Mouse (Mus musculus) liver, embryonic 12.5 days (tissue): ENCODE measurements around the gene Stum. TPM values are rescaled to one million over a fixed set of nuclear protein-coding genes. Genes with fewer than 3 reads are reported as not detected.

Experiments used
- ATAC-seq: fragments of 200-750 bp; cut with Nextera tagmentation; 2 replicates; pipeline ENCODE4 v1.8.0; 2017; ENCODE audit warnings: moderate number of reproducible peaks, mild to moderate bottlenecking, moderate library complexity
- H3K27ac ChIP-seq: fragments of 300-500 bp; sonication (generic); 2 replicates; pipeline ENCODE4 v1.5.1; 2016; ENCODE audit warnings: mild to moderate bottlenecking
- H3K27me3 ChIP-seq: fragments of 300-500 bp; sonication (generic); replicated peaks from 2 replicates; pipeline ENCODE4 v1.6.1; 2016; ENCODE audit warnings: mild to moderate bottlenecking, moderate library complexity
- H3K36me3 ChIP-seq: fragments of 300-500 bp; sonication (generic); 2 replicates; pipeline ENCODE4 v1.6.1; 2016; ENCODE audit warnings: mild to moderate bottlenecking, moderate library complexity
- H3K4me1 ChIP-seq: fragments of 300-500 bp; sonication (generic); 2 replicates; pipeline ENCODE4 v1.6.1; 2016
- H3K4me2 ChIP-seq: fragments of 300-500 bp; sonication (generic); 2 replicates; pipeline ENCODE4 v1.6.1; 2016; ENCODE audit warnings: mild to moderate bottlenecking, moderate library complexity
- H3K4me3 ChIP-seq: fragments of 300-500 bp; sonication (generic); 2 replicates; pipeline ENCODE4 v1.5.1; 2016; ENCODE audit warnings: mild to moderate bottlenecking, moderate library complexity
- H3K9ac ChIP-seq: fragments of 300-500 bp; sonication (generic); 2 replicates; pipeline ENCODE4 v1.6.1; 2016; ENCODE audit warnings: mild to moderate bottlenecking, moderate library complexity
- H3K9me3 ChIP-seq: fragments of 300-500 bp; sonication (generic); replicated peaks from 2 replicates; pipeline ENCODE4 v1.6.1; 2016; ENCODE audit warnings: mild to moderate bottlenecking, moderate library complexity
- WGBS: fragments of 180-500 bp; shearing (Covaris S2); methylation state at CpG from one replicate; pipeline ENCODE4 v1.1.7; 2016; ENCODE audit not compliant: insufficient replicate concordance; 5-methylcytosine and 5-hydroxymethylcytosine counted together
- polyA plus RNA-seq: library from polyadenylated mRNA; unstranded; fragments of >200 nt; fragmentation: Nextera tagmentation; extraction: Ambion mirVana; gene quantifications from 2 replicates; pipeline ENCODE4 v1.2.1, GENCODE M21; 2016

Stum gene
- polyA plus RNA-seq, 1 experiment from 2014 or later = 0.07 TPM

GRCm38 (mm10) chr1:180485346-180485745, 2.0 kb upstream of the Stum start:
- ATAC-seq = no peak
- H3K27me3 ChIP-seq = peaks cover 67% of the 10 kb centered on the region
- 62% methylated on average over 5 of the region's 5 CpGs for WGBS
- no peaks in the 10 kb centered on the region for H3K36me3 ChIP-seq
- H3K27ac ChIP-seq = no peak overlapping the region
- H3K4me1 ChIP-seq = peaks cover 12% of the 10 kb centered on the region; the same call in 1 of the 2 replicates
- H3K4me2 ChIP-seq = no peak overlapping the region
- no peaks in the 10 kb centered on the region for H3K9me3 ChIP-seq
- no peak overlapping the region for H3K4me3 ChIP-seq
- no peak overlapping the region for H3K9ac ChIP-seq

DNA sequence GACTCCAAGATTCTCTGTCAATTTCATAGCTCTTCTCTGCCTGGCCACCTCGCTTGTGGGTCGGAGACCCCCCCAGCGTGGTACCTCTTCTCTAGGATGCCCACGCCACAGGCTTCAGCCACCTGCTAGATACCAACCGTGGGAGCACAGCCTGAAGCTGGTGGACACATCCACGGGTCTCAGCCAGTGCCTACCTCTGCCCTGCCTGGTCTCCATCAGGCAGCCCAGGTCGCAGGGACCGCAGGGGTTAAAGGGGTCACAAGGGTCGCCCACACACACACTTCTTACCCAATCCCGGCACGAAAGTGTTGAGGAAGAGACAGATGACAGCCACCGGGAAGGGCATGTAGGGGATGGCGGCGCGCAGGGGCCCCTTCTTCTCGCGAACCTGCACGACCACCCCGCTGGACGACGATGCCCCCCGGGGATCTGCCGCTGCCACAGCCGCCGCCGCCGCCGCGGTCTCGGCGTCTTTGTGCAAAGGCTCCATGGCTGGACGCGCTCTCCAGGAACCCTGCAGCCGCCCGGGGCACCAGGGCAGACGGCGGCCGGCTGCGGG, 385 bp downstream of the Stum start:
- Histone ChIP-seq H3K4me3 (peak overlapping the region; percentile 36), H3K9ac (no peak overlapping the region), H3K36me3 (no peaks in the 10 kb centered on the region), H3K4me1 (peaks cover 12% of the 10 kb centered on the region; the same call in 1 of the 2 replicates), H3K4me2 (peak overlapping the region; percentile 61), H3K27me3 (peaks cover 84% of the 10 kb centered on the region), H3K27ac (no peak overlapping the region), H3K9me3 (no peaks in the 10 kb centered on the region)
- 7% methylated on average over 35 of the region's 39 CpGs for WGBS
- 0 out of 2 replicates have a peak, but pooled peaks have one; percentile 32 for ATAC-seq

GRCm38 (mm10) chr1:180481956-180482355, 1.3 kb downstream of the Stum start:
- H3K36me3 ChIP-seq = no peaks in the 10 kb centered on the region
- peaks cover 79% of the 10 kb centered on the region for H3K27me3 ChIP-seq
- H3K4me1 ChIP-seq = peaks cover 12% of the 10 kb centered on the region; the same call in 1 of the 2 replicates
- no peak overlapping the region for H3K4me3 ChIP-seq
- ATAC-seq = no peak
- no peaks in the 10 kb centered on the region for H3K9me3 ChIP-seq
- no peak overlapping the region for H3K4me2 ChIP-seq
- H3K9ac ChIP-seq = no peak overlapping the region
- 37% methylated on average over 10 of the region's 10 CpGs for WGBS
- no peak overlapping the region for H3K27ac ChIP-seq

DNA sequence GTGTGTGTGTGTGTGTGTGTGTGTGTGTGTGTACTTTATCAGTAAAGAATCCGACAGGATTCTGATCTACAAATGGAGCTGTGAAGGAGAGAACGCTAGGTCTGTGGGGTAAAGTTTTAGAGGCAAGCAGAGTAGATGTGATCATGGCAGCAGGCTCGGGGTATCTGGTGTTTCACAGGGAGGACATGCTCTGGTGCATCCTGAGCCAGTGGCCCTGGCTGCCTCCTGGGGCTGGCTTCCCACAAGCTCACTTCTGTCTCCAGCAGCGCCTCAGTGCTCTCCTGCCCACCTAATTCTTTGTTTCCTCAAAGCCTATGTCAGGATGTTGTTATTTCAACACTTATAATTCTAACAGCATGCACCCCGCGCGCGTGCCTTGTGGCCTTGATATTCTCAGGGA, 2.0 kb downstream of the Stum start:
- Histone ChIP-seq H3K4me3 (no peak overlapping the region), H3K4me1 (peaks cover 12% of the 10 kb centered on the region; the same call in 1 of the 2 replicates), H3K9me3 (no peaks in the 10 kb centered on the region), H3K27me3 (peaks cover 77% of the 10 kb centered on the region), H3K36me3 (no peaks in the 10 kb centered on the region), H3K27ac (no peak overlapping the region), H3K9ac (no peak overlapping the region), H3K4me2 (no peak overlapping the region)
- 61% methylated on average over 8 of the region's 8 CpGs for WGBS
- ATAC-seq = no peak

GRCm38 (mm10) chr1:180480325-180480724, 3.0 kb downstream of the Stum start:
- no peaks in the 10 kb centered on the region for H3K36me3 ChIP-seq
- H3K4me1 ChIP-seq = peaks cover 12% of the 10 kb centered on the region; the same call in 1 of the 2 replicates
- peaks cover 78% of the 10 kb centered on the region for H3K27me3 ChIP-seq
- ATAC-seq = no peak
- 33% methylated on average over 6 of the region's 6 CpGs for WGBS
- H3K4me2 ChIP-seq = no peak overlapping the region
- H3K27ac ChIP-seq = no peak overlapping the region
- no peak overlapping the region for H3K9ac ChIP-seq
- H3K9me3 ChIP-seq = no peaks in the 10 kb centered on the region
- H3K4me3 ChIP-seq = no peak overlapping the region

- H3K27ac ChIP-seq = no peak overlapping the region
- no peak overlapping the region for H3K4me3 ChIP-seq
- no peak overlapping the region for H3K9ac ChIP-seq
- H3K4me1 ChIP-seq = no peaks in the 10 kb centered on the region
- no peaks in the 10 kb centered on the region for H3K9me3 ChIP-seq
- ATAC-seq = no peak
- peaks cover 21% of the 10 kb centered on the region for H3K27me3 ChIP-seq
- H3K4me2 ChIP-seq = no peak overlapping the region
- no peaks in the 10 kb centered on the region for H3K36me3 ChIP-seq
Measured at GRCm38 (mm10) chr1:180473566-180473965, 9.7 kb downstream of the Stum start.

GRCm38 (mm10) chr1:180468004-180468403, 15.3 kb downstream of the Stum start:
- Histone ChIP-seq H3K9me3 (no peaks in the 10 kb centered on the region), H3K4me1 (no peaks in the 10 kb centered on the region), H3K4me2 (no peak overlapping the region), H3K36me3 (no peaks in the 10 kb centered on the region), H3K4me3 (no peak overlapping the region), H3K27me3 (0 out of 2 replicates have a peak, but pooled peaks cover 3% of the 10 kb centered on the region), H3K9ac (no peak overlapping the region), H3K27ac (no peak overlapping the region)
- ATAC-seq = no peak
- 75% methylated on average over 4 of the region's 4 CpGs for whole genome bisulfite sequencing

- no peak overlapping the region for H3K4me3 ChIP-seq
- no peaks in the 10 kb centered on the region for H3K4me1 ChIP-seq
- H3K9me3 ChIP-seq = no peaks in the 10 kb centered on the region
- 47% methylated on average over 5 of the region's 5 CpGs for whole genome bisulfite sequencing
- H3K9ac ChIP-seq = no peak overlapping the region
- no peak overlapping the region for H3K4me2 ChIP-seq
- peaks cover 11% of the 10 kb centered on the region; the same call in 1 of the 2 replicates for H3K27me3 ChIP-seq
- ATAC-seq = no peak
- no peak overlapping the region for H3K27ac ChIP-seq
- H3K36me3 ChIP-seq = no peaks in the 10 kb centered on the region
Measured at GRCm38 (mm10) chr1:180465620-180466019, 17.7 kb downstream of the Stum start.

GRCm38 (mm10) chr1:180464357-180464756, 18.9 kb downstream of the Stum start:
- H3K4me2 ChIP-seq = no peak overlapping the region
- H3K27me3 ChIP-seq = peaks cover 21% of the 10 kb centered on the region
- H3K4me3 ChIP-seq = no peak overlapping the region
- H3K4me1 ChIP-seq = no peaks in the 10 kb centered on the region
- no peaks in the 10 kb centered on the region for H3K9me3 ChIP-seq
- H3K36me3 ChIP-seq = no peaks in the 10 kb centered on the region
- 71% methylated on average over 5 of the region's 5 CpGs for WGBS
- no peak overlapping the region for H3K9ac ChIP-seq
- no peak overlapping the region for H3K27ac ChIP-seq
- no peak for ATAC-seq

DNA sequence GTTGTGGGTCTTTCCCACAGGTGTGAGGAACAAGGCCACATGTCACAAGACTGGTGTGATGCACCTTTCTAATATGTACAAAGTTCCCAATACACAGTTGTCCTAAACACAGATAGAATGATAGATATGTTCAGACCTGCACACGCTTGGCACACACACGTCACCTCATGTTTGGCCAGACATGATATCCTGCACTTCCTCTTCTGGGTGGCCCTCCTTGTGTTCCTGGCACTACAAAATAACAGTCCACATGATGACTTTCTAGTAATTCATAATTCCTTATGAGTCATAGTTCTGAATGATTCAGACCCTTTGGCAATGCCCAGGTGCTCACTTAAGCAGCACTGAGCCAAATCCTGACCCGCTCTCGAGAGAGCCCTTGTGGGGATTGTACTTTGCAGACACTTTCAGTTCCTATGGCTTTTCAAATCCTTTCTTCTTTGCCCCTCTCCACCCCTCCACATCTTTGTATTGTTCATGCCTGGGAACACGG, 20.3 kb downstream of the Stum start:
- no peak overlapping the region for H3K4me2 ChIP-seq
- H3K9me3 ChIP-seq = no peaks in the 10 kb centered on the region
- ATAC-seq = no peak
- no peak overlapping the region for H3K9ac ChIP-seq
- WGBS = 78% methylated on average over 5 of the region's 5 CpGs
- no peaks in the 10 kb centered on the region for H3K36me3 ChIP-seq
- H3K4me1 ChIP-seq = no peaks in the 10 kb centered on the region
- no peak overlapping the region for H3K27ac ChIP-seq
- H3K4me3 ChIP-seq = no peak overlapping the region
- peaks cover 28% of the 10 kb centered on the region for H3K27me3 ChIP-seq

- no peak overlapping the region for H3K4me2 ChIP-seq
- H3K4me1 ChIP-seq = no peaks in the 10 kb centered on the region
- 80% methylated on average over 5 of the region's 5 CpGs for WGBS
- peaks cover 34% of the 10 kb centered on the region for H3K27me3 ChIP-seq
- no peak overlapping the region for H3K4me3 ChIP-seq
- no peak for ATAC-seq
- H3K27ac ChIP-seq = no peak overlapping the region
- no peaks in the 10 kb centered on the region for H3K9me3 ChIP-seq
- H3K9ac ChIP-seq = no peak overlapping the region
- H3K36me3 ChIP-seq = no peaks in the 10 kb centered on the region
Measured at GRCm38 (mm10) chr1:180462396-180462795, 20.9 kb downstream of the Stum start.

DNA sequence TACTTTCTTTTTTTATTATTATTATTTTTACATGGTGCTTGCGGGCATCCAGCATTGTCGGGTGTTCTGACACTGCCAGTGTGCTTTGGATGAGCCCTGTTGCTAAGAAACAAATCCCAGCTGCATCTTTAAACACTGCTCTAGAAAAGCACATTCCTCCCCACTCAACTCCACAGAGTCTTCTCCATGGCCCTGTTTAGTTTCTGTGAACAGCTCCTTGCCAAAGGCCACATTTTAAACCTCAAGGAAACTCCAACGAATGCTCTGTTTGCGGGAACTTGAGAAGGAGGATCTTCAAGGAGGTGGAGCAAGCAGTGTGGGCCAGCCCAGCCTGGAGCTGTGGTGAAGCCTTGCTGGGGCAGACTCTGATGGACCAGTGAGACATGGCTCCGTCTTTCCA, 22.6 kb downstream of the Stum start:
- Histone ChIP-seq H3K27me3 (peaks cover 34% of the 10 kb centered on the region), H3K36me3 (no peaks in the 10 kb centered on the region), H3K4me1 (no peaks in the 10 kb centered on the region), H3K9me3 (no peaks in the 10 kb centered on the region), H3K4me3 (no peak overlapping the region), H3K27ac (no peak overlapping the region), H3K4me2 (no peak overlapping the region), H3K9ac (no peak overlapping the region)
- 50% methylated on average over 5 of the region's 5 CpGs for WGBS
- ATAC-seq = no peak

- H3K9me3 ChIP-seq = no peaks in the 10 kb centered on the region
- H3K36me3 ChIP-seq = no peaks in the 10 kb centered on the region
- no peak overlapping the region for H3K4me2 ChIP-seq
- no peak for ATAC-seq
- no peaks in the 10 kb centered on the region for H3K4me1 ChIP-seq
- WGBS = 45% methylated on average over 3 of the region's 3 CpGs
- H3K27me3 ChIP-seq = peaks cover 34% of the 10 kb centered on the region
- H3K4me3 ChIP-seq = no peak overlapping the region
- no peak overlapping the region for H3K27ac ChIP-seq
- H3K9ac ChIP-seq = no peak overlapping the region
Measured at GRCm38 (mm10) chr1:180458680-180459079, 24.6 kb downstream of the Stum start.
